Mouse (Mus musculus): ENCODE data around the gene Atp11a. TPM values are rescaled to one million over a fixed set of nuclear protein-coding genes. Genes with fewer than 3 reads are reported as not detected.

Gene Atp11a
- polyA plus RNA-seq, 1 experiment: 128 TPM

GRCm38 (mm10) chr8:12905599-12906321 is 148.9 kb downstream of the Atp11a start:
- DNase-seq (ENCODE audit: low read depth): no peak

GRCm38 (mm10) chr8:12906597-12906996 is 149.8 kb downstream of the Atp11a start:
- no peak for DNase-seq (ENCODE audit: low read depth)

- DNase-seq (ENCODE audit: low read depth): no peak
These were observed 150.9 kb downstream of the Atp11a start for GRCm38 (mm10) chr8:12907730-12908129.

GRCm38 (mm10) chr8:12912011-12912410 is 155.2 kb downstream of the Atp11a start:
- DNase-seq (ENCODE audit: low read depth): no peak

GRCm38 (mm10) chr8:12915187-12916006 is 158.6 kb downstream of the Atp11a start:
- no peak for DNase-seq (ENCODE audit: low read depth)

DNA sequence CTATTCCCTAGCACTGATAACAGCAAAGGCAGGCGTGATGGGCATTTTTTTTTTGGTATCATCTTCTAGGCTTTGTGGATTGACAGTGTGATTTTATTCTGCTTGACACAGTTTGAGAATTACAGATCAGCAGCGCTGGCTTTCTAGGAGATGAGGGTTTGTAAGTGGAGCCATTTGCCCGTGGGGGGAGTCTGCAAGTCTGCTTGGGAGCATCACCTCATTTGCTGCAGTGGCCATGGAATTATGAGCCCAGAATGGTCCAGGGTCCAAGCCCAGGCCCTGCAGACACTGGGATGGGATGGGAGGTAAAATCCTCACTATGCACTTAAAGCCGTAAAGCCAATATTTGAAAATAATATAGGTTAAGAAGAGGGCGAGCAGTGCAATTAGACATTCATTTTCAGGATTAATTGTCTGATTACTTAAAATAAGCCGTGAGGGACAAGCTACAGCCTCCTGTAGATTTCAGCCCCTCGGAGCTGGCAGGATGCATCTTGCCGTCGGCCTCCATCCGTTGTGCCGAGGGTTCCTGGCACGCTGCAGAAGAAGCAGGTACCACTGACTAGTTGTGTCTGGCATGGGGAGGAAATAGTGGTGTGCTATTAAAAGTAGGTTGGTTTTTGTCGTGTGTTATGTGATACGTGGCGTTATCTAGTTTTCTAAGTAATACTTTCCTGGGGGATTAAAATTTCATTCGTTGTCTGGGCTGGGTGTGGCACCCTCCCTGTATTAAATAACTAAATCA is 159.5 kb downstream of the Atp11a start:
- no peak for DNase-seq (ENCODE audit: low read depth)

GRCm38 (mm10) chr8:12917029-12917428 is 160.2 kb downstream of the Atp11a start:
- DNase-seq (ENCODE audit: low read depth): no peak

DNA sequence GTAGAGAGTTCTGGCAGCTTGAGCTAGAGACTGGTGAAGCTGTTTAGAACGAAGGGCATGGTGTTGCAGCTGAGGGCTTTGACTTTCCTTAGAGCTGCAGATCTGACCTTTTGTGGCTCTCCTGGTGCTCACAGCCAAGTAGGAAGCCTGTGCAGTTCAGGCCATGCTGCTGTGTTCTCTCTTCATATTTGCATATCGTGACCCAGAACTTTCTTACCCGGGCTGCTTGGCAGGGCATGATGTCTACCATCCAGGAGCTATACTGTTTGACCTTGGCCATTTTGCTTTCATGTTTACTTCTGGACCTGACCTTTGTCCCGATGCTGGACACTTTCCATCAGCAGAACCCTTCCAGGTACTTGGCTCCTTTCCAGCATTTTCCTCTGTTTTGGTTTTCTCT is 161.0 kb downstream of the Atp11a start:
- DNase-seq (ENCODE audit: low read depth): no peak

Other genes with a start within 250 kb of the Atp11a start
- gene Spaca7, start 184.0 kb upstream of the Atp11a start, polyA plus RNA-seq (2012; rRNA removed): not detected in 2 replicates
- 36.2 and 39.4 TPM in 2 replicates for gene Tubgcp3, start 84.8 kb upstream of the Atp11a start, polyA plus RNA-seq (2012; rRNA removed)
- 19.7 and 20.5 TPM in 2 replicates for gene Mcf2l, start 116.8 kb downstream of the Atp11a start, polyA plus RNA-seq (2012; rRNA removed)

All from gonadal fat pad, adult 2 months (tissue).